Comparison of ENCODE assay signal across 20 mouse cellular contexts in the genomic region with DNA sequence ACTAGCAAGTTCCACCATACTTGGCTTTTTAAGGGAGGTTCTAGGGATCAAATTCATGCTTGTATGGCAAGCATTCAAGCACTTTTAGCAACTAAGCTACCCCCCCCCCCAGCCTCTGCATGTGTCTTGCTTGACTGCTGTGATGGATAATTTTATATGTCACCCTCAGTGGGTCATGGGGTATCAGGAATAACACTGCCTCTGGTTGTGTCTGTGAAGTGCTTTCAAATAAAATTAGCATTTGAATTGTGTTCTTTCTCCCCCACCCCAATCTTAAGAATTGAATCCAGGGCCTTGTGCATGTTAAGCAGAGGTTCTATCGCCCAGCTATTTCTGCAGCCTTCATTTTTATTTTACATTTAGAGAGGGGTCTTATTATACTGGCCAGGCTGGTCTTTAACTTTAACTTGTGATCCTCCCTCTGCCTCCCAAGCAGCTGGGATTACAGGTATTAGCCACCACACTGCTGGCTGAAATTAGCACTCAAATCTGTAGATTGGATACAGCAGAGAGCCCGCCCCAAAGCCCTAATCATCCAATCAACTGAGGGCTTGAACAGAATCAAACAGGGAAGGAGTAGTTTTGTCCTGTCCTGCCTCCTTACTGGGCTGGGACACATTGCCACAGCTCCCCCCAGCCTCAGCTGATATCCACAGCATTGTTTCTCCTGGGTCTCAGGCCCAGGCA. TPM values are rescaled to one million over a fixed set of nuclear protein-coding genes. Genes with fewer than 3 reads are reported as not detected.
"Had no signal": no experiment of that assay in that cellular context is flagged by ENCODE, and none has a peak within 500 bp of the region (broad histone marks: within the 10 kb centered on the region; RNA-seq: fewer than 3 reads in every experiment).

No protein-coding gene starts in this region.

- H3K27me3 ChIP-seq: kidney, embryonic 15.5 days; liver, embryonic 13.5 days; midbrain, embryonic 13.5 days; neural tube, embryonic 12.5 days; neural tube, embryonic 15.5 days; stomach, embryonic 15.5 days had no signal

- H3K9ac ChIP-seq: kidney, embryonic 15.5 days; liver, embryonic 13.5 days; midbrain, embryonic 13.5 days; neural tube, embryonic 12.5 days; neural tube, embryonic 15.5 days; stomach, embryonic 15.5 days had no signal

- DNase-seq: kidney, adult 11 months; kidney, adult 8-10 months; kidney, postnatal 10 days; kidney, postnatal 36 days; liver, embryonic 13.5 days; lung, adult 2 months; lung, postnatal 14 days; lung, postnatal 4 days; right cerebral cortex, postnatal 25 days; spleen, adult 18-20 months; thymus, postnatal 25 days had no signal

- H3K4me2 ChIP-seq: kidney, embryonic 15.5 days; liver, embryonic 13.5 days; midbrain, embryonic 13.5 days; neural tube, embryonic 12.5 days; neural tube, embryonic 15.5 days; stomach, embryonic 15.5 days had no signal

- H3K36me3 ChIP-seq: kidney, embryonic 15.5 days; liver, embryonic 13.5 days; midbrain, embryonic 13.5 days; neural tube, embryonic 12.5 days; neural tube, embryonic 15.5 days; stomach, embryonic 15.5 days had no signal

- H3K27ac ChIP-seq: kidney, embryonic 15.5 days; liver, embryonic 13.5 days; midbrain, embryonic 13.5 days; neural tube, embryonic 12.5 days; neural tube, embryonic 15.5 days; stomach, embryonic 15.5 days had no signal

- ATAC-seq: midbrain, embryonic 13.5 days had no signal

- H3K4me3 ChIP-seq: kidney, embryonic 15.5 days; left cerebral cortex, adult 2 months; liver, embryonic 13.5 days; midbrain, embryonic 13.5 days; neural tube, embryonic 12.5 days; neural tube, embryonic 15.5 days; stomach, embryonic 15.5 days had no signal

- H3K4me1 ChIP-seq: kidney, embryonic 15.5 days; liver, embryonic 13.5 days; stomach, embryonic 15.5 days had no signal

- H3K9me3 ChIP-seq: kidney, embryonic 15.5 days; liver, embryonic 13.5 days; midbrain, embryonic 13.5 days; neural tube, embryonic 12.5 days; neural tube, embryonic 15.5 days; stomach, embryonic 15.5 days had no signal

RNA-seq across cellular contexts. Expression of gene Crtac1, which starts 36.6 kb away (rescaled TPM):
- total RNA-seq: liver, adult 2 months; megakaryocyte progenitor cell, adult 5-6 weeks; megakaryocyte-erythroid progenitor cell, adult 5-6 weeks had no signal
- polyA plus RNA-seq: liver, adult 2 months had no signal
